In the genomic region with DNA sequence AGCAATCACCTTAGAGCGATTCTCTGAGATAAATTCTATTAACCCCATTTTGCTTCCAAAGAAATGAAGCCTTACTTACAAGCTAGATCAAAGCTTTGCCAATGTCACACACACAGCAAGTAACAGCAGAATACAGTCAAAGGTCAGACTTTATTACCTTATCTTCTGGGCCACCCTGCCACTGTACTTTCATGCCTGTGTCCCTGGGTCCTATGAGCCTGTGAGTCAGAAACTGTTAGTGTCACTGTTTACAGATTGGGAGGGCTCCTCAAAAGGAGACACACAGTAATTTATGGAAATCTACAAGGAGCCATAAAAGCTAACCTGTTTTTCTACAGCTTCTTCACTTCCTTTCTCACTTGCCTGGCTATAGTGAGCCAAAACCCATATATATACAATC, we compare ENCODE assay signal across 33 mouse cellular contexts. TPM values are rescaled to one million over a fixed set of nuclear protein-coding genes. Genes with fewer than 3 reads are reported as not detected.
DNase-seq lines count a peak whose midpoint lies in the region; ATAC-seq lines count a peak whose summit lies in the region.
"Had no signal": no experiment of that assay in that cellular context is flagged by ENCODE, and none has a peak within 500 bp of the region (broad histone marks: within the 10 kb centered on the region; RNA-seq: fewer than 3 reads in every experiment).

No protein-coding gene starts in this region.

- no peak for DNase-seq in liver, embryonic 13.5 days
- DNase-seq in forebrain, embryonic 11.5 days (ENCODE audit: low spot score): no peak
- DNase-seq: adrenal gland, adult 2 months; adrenal gland, postnatal 14 days; B cell, adult 2 months; cerebellum, adult 11 months; cerebellum, adult 8-10 months; cerebellum, postnatal 10 days; cerebellum, postnatal 36 days; forebrain, postnatal 0 days; gastrocnemius, postnatal 10 days; gastrocnemius, postnatal 36 days; heart, postnatal 10 days; heart, postnatal 36 days; kidney, adult 11 months had no signal

- H3K27me3 ChIP-seq in liver, embryonic 13.5 days: no peaks in the 10 kb centered on the region
- no peaks in the 10 kb centered on the region for H3K27me3 ChIP-seq in liver, embryonic 12.5 days (replicated peaks)
- H3K27me3 ChIP-seq in intestine, embryonic 16.5 days (replicated peaks; ENCODE audit: control insufficient read depth, insufficient read depth, low read length): no peaks in the 10 kb centered on the region
- H3K27me3 ChIP-seq in heart, embryonic 11.5 days (ENCODE audit: control insufficient read depth, insufficient read depth, low read length): 0 out of 2 replicates have a peak, but pooled peaks cover 6% of the 10 kb centered on the region
- H3K27me3 ChIP-seq in forebrain, embryonic 11.5 days (ENCODE audit: control insufficient read depth, insufficient read depth, low read length): peaks cover 2% of the 10 kb centered on the region; the same call in 1 of the 2 replicates
- H3K27me3 ChIP-seq: CH12.LX had no signal

- peak; percentile 43; the same call in 1 of the 2 replicates for ATAC-seq in liver, embryonic 13.5 days (ENCODE audit: low read depth)
- ATAC-seq in liver, embryonic 12.5 days: no peak
- peak; percentile 73 for ATAC-seq in intestine, embryonic 16.5 days
- 0 out of 2 replicates have a peak, but pooled peaks have one; percentile 25 for ATAC-seq in megakaryocyte-erythroid progenitor cell, adult 5-6 weeks (replicated peaks; ENCODE audit: low FRiP score, low TSS enrichment, poor library complexity, severe bottlenecking)
- ATAC-seq in heart, embryonic 11.5 days (replicated peaks; ENCODE audit: insufficient number of reproducible peaks, low FRiP score, low TSS enrichment): no peak
- no peak for ATAC-seq in forebrain, embryonic 11.5 days (replicated peaks; ENCODE audit: low FRiP score)
- ATAC-seq: forebrain, embryonic 14.5 days; forebrain, postnatal 0 days; hindbrain, embryonic 16.5 days had no signal

- no peak overlapping the region for H3K4me3 ChIP-seq in liver, embryonic 13.5 days (replicated peaks)
- no peak overlapping the region for H3K4me3 ChIP-seq in liver, embryonic 12.5 days
- no peak overlapping the region for H3K4me3 ChIP-seq in intestine, embryonic 16.5 days (ENCODE audit: low read length)
- no peak overlapping the region for H3K4me3 ChIP-seq in heart, embryonic 11.5 days (ENCODE audit: low read depth, low read length)
- no peak overlapping the region for H3K4me3 ChIP-seq in forebrain, embryonic 11.5 days (ENCODE audit: low read depth, low read length)
- H3K4me3 ChIP-seq: forebrain, embryonic 10.5 days; heart, embryonic 12.5 days; heart, embryonic 15.5 days; hindbrain, embryonic 10.5 days; hindbrain, embryonic 13.5 days had no signal

- no peak overlapping the region for H3K4me2 ChIP-seq in liver, embryonic 13.5 days
- H3K4me2 ChIP-seq in liver, embryonic 12.5 days: no peak overlapping the region
- no peak overlapping the region for H3K4me2 ChIP-seq in intestine, embryonic 16.5 days (ENCODE audit: low read depth, low read length)
- no peak overlapping the region for H3K4me2 ChIP-seq in heart, embryonic 11.5 days
- H3K4me2 ChIP-seq in forebrain, embryonic 11.5 days (ENCODE audit: low read depth, low read length, severe bottlenecking): no peak overlapping the region
- H3K4me2 ChIP-seq: heart, embryonic 12.5 days; heart, embryonic 15.5 days; hindbrain, embryonic 13.5 days had no signal

- no peak overlapping the region for H3K27ac ChIP-seq in liver, embryonic 13.5 days
- H3K27ac ChIP-seq in liver, embryonic 12.5 days: no peak overlapping the region
- peak overlapping the region; percentile 56; the same call in 1 of the 2 replicates for H3K27ac ChIP-seq in intestine, embryonic 16.5 days (ENCODE audit: low read length)
- H3K27ac ChIP-seq in heart, embryonic 11.5 days (ENCODE audit: low read depth, low read length): no peak overlapping the region
- H3K27ac ChIP-seq in forebrain, embryonic 11.5 days (ENCODE audit: low read depth, low read length): no peak overlapping the region
- H3K27ac ChIP-seq: forebrain, embryonic 10.5 days; heart, embryonic 15.5 days; hindbrain, embryonic 10.5 days; hindbrain, embryonic 13.5 days had no signal

- H3K9me3 ChIP-seq in liver, embryonic 13.5 days (replicated peaks): no peaks in the 10 kb centered on the region
- no peaks in the 10 kb centered on the region for H3K9me3 ChIP-seq in liver, embryonic 12.5 days (replicated peaks)
- H3K9me3 ChIP-seq in intestine, embryonic 16.5 days (ENCODE audit: control insufficient read depth, low read length): no peaks in the 10 kb centered on the region
- no peaks in the 10 kb centered on the region for H3K9me3 ChIP-seq in heart, embryonic 11.5 days (replicated peaks; ENCODE audit: control insufficient read depth, low read length)
- H3K9me3 ChIP-seq in forebrain, embryonic 11.5 days (ENCODE audit: control insufficient read depth, low read length): no peaks in the 10 kb centered on the region
- H3K9me3 ChIP-seq: forebrain, embryonic 10.5 days; G1E; heart, embryonic 12.5 days; heart, embryonic 15.5 days; hindbrain, embryonic 10.5 days; hindbrain, embryonic 13.5 days had no signal

- H3K4me1 ChIP-seq in liver, embryonic 13.5 days (replicated peaks): peaks cover 27% of the 10 kb centered on the region
- peaks cover 28% of the 10 kb centered on the region for H3K4me1 ChIP-seq in liver, embryonic 12.5 days
- peaks cover 10% of the 10 kb centered on the region; the same call in 1 of the 2 replicates for H3K4me1 ChIP-seq in intestine, embryonic 16.5 days (ENCODE audit: control insufficient read depth, insufficient read depth, low read length)
- peaks cover 8% of the 10 kb centered on the region; the same call in 1 of the 2 replicates for H3K4me1 ChIP-seq in heart, embryonic 11.5 days (ENCODE audit: control insufficient read depth, insufficient read depth, low read length)
- H3K4me1 ChIP-seq in forebrain, embryonic 11.5 days (replicated peaks; ENCODE audit: control insufficient read depth, insufficient read depth, low read length): no peaks in the 10 kb centered on the region; the same call in 1 of the 2 replicates

- H3K9ac ChIP-seq in liver, embryonic 13.5 days: no peak overlapping the region
- H3K9ac ChIP-seq in liver, embryonic 12.5 days: no peak overlapping the region
- H3K9ac ChIP-seq in intestine, embryonic 16.5 days (ENCODE audit: low read depth, low read length): no peak overlapping the region
- no peak overlapping the region for H3K9ac ChIP-seq in heart, embryonic 11.5 days (ENCODE audit: low read depth, low read length)
- no peak overlapping the region for H3K9ac ChIP-seq in forebrain, embryonic 11.5 days (ENCODE audit: low read length)
- H3K9ac ChIP-seq: forebrain, postnatal 0 days; heart, embryonic 12.5 days; heart, embryonic 15.5 days; hindbrain, embryonic 13.5 days had no signal

- H3K36me3 ChIP-seq in liver, embryonic 13.5 days: no peaks in the 10 kb centered on the region
- no peaks in the 10 kb centered on the region for H3K36me3 ChIP-seq in liver, embryonic 12.5 days
- no peaks in the 10 kb centered on the region for H3K36me3 ChIP-seq in intestine, embryonic 16.5 days (ENCODE audit: control insufficient read depth, insufficient read depth, low read length)
- H3K36me3 ChIP-seq in heart, embryonic 11.5 days (ENCODE audit: control insufficient read depth, insufficient read depth, low read length): no peaks in the 10 kb centered on the region
- H3K36me3 ChIP-seq in forebrain, embryonic 11.5 days (ENCODE audit: control insufficient read depth, insufficient read depth, low read length): no peaks in the 10 kb centered on the region
- H3K36me3 ChIP-seq: forebrain, embryonic 10.5 days; G1E; heart, embryonic 12.5 days; heart, embryonic 15.5 days; hindbrain, embryonic 10.5 days; hindbrain, embryonic 13.5 days had no signal

- 60% methylated on average over 1 of the region's 1 CpGs for WGBS in liver, embryonic 13.5 days (ENCODE audit: insufficient replicate concordance)
- WGBS in liver, embryonic 12.5 days (ENCODE audit: insufficient replicate concordance): 67% methylated on average over 1 of the region's 1 CpGs
- WGBS in intestine, embryonic 16.5 days: 52% methylated on average over 1 of the region's 1 CpGs
- 93% methylated on average over 1 of the region's 1 CpGs for WGBS in heart, embryonic 11.5 days (ENCODE audit: insufficient replicate concordance)
- WGBS in forebrain, embryonic 11.5 days: 88% methylated on average over 1 of the region's 1 CpGs

RNA-seq across cellular contexts. Expression of gene BC016579, which starts 4.4 kb away (rescaled TPM):
- polyA plus RNA-seq in liver, embryonic 13.5 days (2015; fragmentation: Nextera tagmentation; extraction: Ambion mirVana): 0.24 and 0.36 TPM in 2 replicates
- 0.44 and 0.54 TPM in 2 replicates for polyA plus RNA-seq in liver, embryonic 12.5 days (2016; fragmentation: Nextera tagmentation; extraction: Ambion mirVana)
- polyA plus RNA-seq in intestine, embryonic 16.5 days (2015; fragmentation: Nextera tagmentation; extraction: Ambion mirVana): 4.8 and 5.2 TPM in 2 replicates
- total RNA-seq in megakaryocyte-erythroid progenitor cell, adult 5-6 weeks (2014; fragmentation: Nextera tagmentation): not detected in 2 replicates
- total RNA-seq in megakaryocyte-erythroid progenitor cell, adult 5-6 weeks (2017): 0.91 TPM in 1 of 2 replicates, not detected in the other
- polyA plus RNA-seq in heart, embryonic 11.5 days (2014; fragmentation: Nextera tagmentation; extraction: Ambion mirVana): 0.17 and 0.19 TPM in 2 replicates
- polyA plus RNA-seq in forebrain, embryonic 11.5 days (2014; fragmentation: Nextera tagmentation; extraction: Ambion mirVana): 0.20 TPM in 1 of 2 replicates, not detected in the other
- total RNA-seq: adrenal gland, postnatal 14 days; CH12.LX; forebrain, postnatal 0 days; gastrocnemius, adult 18-20 months; gastrocnemius, postnatal 10 days; gastrocnemius, postnatal 36 days; heart, adult 8-10 months; heart, postnatal 10 days; heart, postnatal 36 days had no signal
- polyA plus RNA-seq: adrenal gland, adult 2 months; embryonic facial prominence, embryonic 14.5 days; forebrain, embryonic 14.5 days; forebrain, postnatal 0 days; G1E; heart, embryonic 15.5 days; hindbrain, embryonic 10.5 days; hindbrain, embryonic 13.5 days; hindbrain, embryonic 16.5 days had no signal

RNA-seq across cellular contexts. Expression of gene Tmprss7, which starts 35.2 kb away (rescaled TPM):
- polyA plus RNA-seq in liver, embryonic 13.5 days (2015; fragmentation: Nextera tagmentation; extraction: Ambion mirVana): 0.16 and 0.23 TPM in 2 replicates
- polyA plus RNA-seq in liver, embryonic 12.5 days (2016; fragmentation: Nextera tagmentation; extraction: Ambion mirVana): 0.29 and 0.44 TPM in 2 replicates
- 0.12 and 0.15 TPM in 2 replicates for polyA plus RNA-seq in intestine, embryonic 16.5 days (2015; fragmentation: Nextera tagmentation; extraction: Ambion mirVana)
- not detected in 2 replicates for total RNA-seq in megakaryocyte-erythroid progenitor cell, adult 5-6 weeks (2014; fragmentation: Nextera tagmentation)
- total RNA-seq in megakaryocyte-erythroid progenitor cell, adult 5-6 weeks (2017): 1.1 TPM in 1 of 2 replicates, not detected in the other
- polyA plus RNA-seq in heart, embryonic 11.5 days (2014; fragmentation: Nextera tagmentation; extraction: Ambion mirVana): 0.09 and 0.31 TPM in 2 replicates
- polyA plus RNA-seq in forebrain, embryonic 11.5 days (2014; fragmentation: Nextera tagmentation; extraction: Ambion mirVana): 0.27 and 0.52 TPM in 2 replicates
- total RNA-seq: CH12.LX; gastrocnemius, adult 18-20 months; gastrocnemius, postnatal 10 days; gastrocnemius, postnatal 36 days; heart, adult 8-10 months; heart, postnatal 10 days; heart, postnatal 36 days had no signal
- polyA plus RNA-seq: embryonic facial prominence, embryonic 14.5 days; G1E; heart, embryonic 12.5 days; heart, embryonic 15.5 days had no signal

RNA-seq across cellular contexts. Expression of gene Gcsam, which starts 48.1 kb away (rescaled TPM):
- polyA plus RNA-seq in liver, embryonic 13.5 days (2015; fragmentation: Nextera tagmentation; extraction: Ambion mirVana): 2.5 and 2.6 TPM in 2 replicates
- polyA plus RNA-seq in liver, embryonic 12.5 days (2016; fragmentation: Nextera tagmentation; extraction: Ambion mirVana): 1.8 and 2.3 TPM in 2 replicates
- 0.12 and 0.40 TPM in 2 replicates for polyA plus RNA-seq in intestine, embryonic 16.5 days (2015; fragmentation: Nextera tagmentation; extraction: Ambion mirVana)
- 0.27 TPM in 1 of 2 replicates, not detected in the other for total RNA-seq in megakaryocyte-erythroid progenitor cell, adult 5-6 weeks (2014; fragmentation: Nextera tagmentation)
- total RNA-seq in megakaryocyte-erythroid progenitor cell, adult 5-6 weeks (2017): 0.38 and 1.1 TPM in 2 replicates
- 0.16 and 0.28 TPM in 2 replicates for polyA plus RNA-seq in heart, embryonic 11.5 days (2014; fragmentation: Nextera tagmentation; extraction: Ambion mirVana)
- polyA plus RNA-seq in forebrain, embryonic 11.5 days (2014; fragmentation: Nextera tagmentation; extraction: Ambion mirVana): 0.13 TPM in 1 of 2 replicates, not detected in the other
- total RNA-seq: adrenal gland, postnatal 14 days; CH12.LX; forebrain, postnatal 0 days; granulocyte monocyte progenitor cell, adult 5-6 weeks had no signal
- polyA plus RNA-seq: adrenal gland, adult 2 months; cortical plate, adult 2 months; forebrain, embryonic 14.5 days; forebrain, postnatal 0 days; G1E; hindbrain, embryonic 13.5 days; hindbrain, embryonic 16.5 days had no signal

Comparison
In these comparisons a context has a peak if more than half of its experiments do, and no peak if none do; other contexts are left out.
1. ATAC-seq: peak in liver, embryonic 13.5 days (single experiment), intestine, embryonic 16.5 days (single experiment) and megakaryocyte-erythroid progenitor cell, adult 5-6 weeks (single experiment); none in liver, embryonic 12.5 days (single experiment), heart, embryonic 11.5 days (single experiment) and forebrain, embryonic 11.5 days (single experiment).